Mouse (Mus musculus) cerebellum, adult 2 months (tissue): ENCODE results near the gene Bicc1. TPM values are rescaled to one million over a fixed set of nuclear protein-coding genes. Genes with fewer than 3 reads are reported as not detected.
A peak's percentile ranks its signal among the peaks of the same experiment; 100 is the strongest.

ENCODE experiments used
- DNase-seq, 2 experiments: peaks; one replicate each; pipeline ENCODE4 v3.0.0; 2021
- H3K27ac ChIP-seq: fragments of 200-500 bp; 2 replicates; pipeline ENCODE4 v1.5.1; 2012; ENCODE audit warnings: low read length, control low read depth, inconsistent platforms; ENCODE audit not compliant: insufficient read depth
- H3K27me3 ChIP-seq: fragments of 200-500 bp; 2 replicates; pipeline ENCODE4 v1.6.1; 2012; ENCODE audit warnings: inconsistent platforms, mild to moderate bottlenecking, low read length, moderate library complexity; ENCODE audit not compliant: control insufficient read depth, insufficient read depth
- H3K4me1 ChIP-seq: fragments of 200-500 bp; 2 replicates; pipeline ENCODE4 v1.6.1; 2011; ENCODE audit warnings: low read length; ENCODE audit not compliant: control insufficient read depth, insufficient read depth
- H3K4me3 ChIP-seq: fragments of 200-500 bp; replicated peaks from 2 replicates; pipeline ENCODE3; 2011; ENCODE audit warnings: mild to moderate bottlenecking, low read depth, low read length, control low read depth; ENCODE audit not compliant: insufficient read depth
- CTCF ChIP-seq: fragments of 200-500 bp; IDR thresholded peaks from 2 replicates; pipeline ENCODE4 v1.5.1; 2011; ENCODE audit warnings: low read depth, mild to moderate bottlenecking, control low read depth, low read length, moderate library complexity, borderline replicate concordance; ENCODE audit not compliant: insufficient read depth
- POLR2A ChIP-seq: fragments of 200-500 bp; IDR thresholded peaks from 2 replicates; pipeline ENCODE4 v1.6.1; 2011; ENCODE audit warnings: low read length, control low read depth, borderline replicate concordance; ENCODE audit not compliant: insufficient read depth
- WGBS: fragments of 180-500 bp; shearing (Covaris S2); methylation state at CpG from one replicate; pipeline ENCODE4 v1.1.7; 2018; 5-methylcytosine and 5-hydroxymethylcytosine counted together
- polyA plus RNA-seq: library from polyadenylated mRNA; depleted of rRNA; stranded (reverse); fragments of >200 nt; gene quantifications from 2 replicates; pipeline ENCODE4 v1.2.3, GENCODE M21; 2012

The Bicc1 gene
- polyA plus RNA-seq, 1 experiment: 2.6 TPM

- no peak overlapping the region for H3K27ac ChIP-seq
- no peak for TF ChIP-seq CTCF
- no peak for DNase-seq
- 49% methylated on average over 9 of the region's 9 CpGs for WGBS
- no peak overlapping the region for H3K4me3 ChIP-seq
- H3K27me3 ChIP-seq: no peaks in the 10 kb centered on the region
- no peaks in the 10 kb centered on the region for H3K4me1 ChIP-seq
These were observed 106.8 kb downstream of the Bicc1 start for GRCm38 (mm10) chr10:71052748-71053147.

- Histone ChIP-seq H3K4me3 (no peak overlapping the region), H3K27ac (no peak overlapping the region), H3K27me3 (no peaks in the 10 kb centered on the region), H3K4me1 (no peaks in the 10 kb centered on the region)
- WGBS: 36% methylated on average over 7 of the region's 7 CpGs
- TF ChIP-seq CTCF (no peak), POLR2A (no peak)
- DNase-seq: no peak
These were observed 107.3 kb downstream of the Bicc1 start for GRCm38 (mm10) chr10:71052208-71052607.

- Histone ChIP-seq H3K4me3 (no peak overlapping the region), H3K27me3 (no peaks in the 10 kb centered on the region), H3K4me1 (no peaks in the 10 kb centered on the region), H3K27ac (no peak overlapping the region)
- WGBS: 57% methylated on average over 10 of the region's 10 CpGs
- no peak for TF ChIP-seq POLR2A
- no peak for TF ChIP-seq CTCF
- DNase-seq: no peak
These were observed 108.7 kb downstream of the Bicc1 start for GRCm38 (mm10) chr10:71050722-71051333.

GRCm38 (mm10) chr10:71049294-71049693 is 110.2 kb downstream of the Bicc1 start:
- 79% methylated on average over 17 of the region's 17 CpGs for whole genome bisulfite sequencing
- TF ChIP-seq POLR2A (no peak), CTCF (no peak)

GRCm38 (mm10) chr10:71044410-71044809 is 115.1 kb downstream of the Bicc1 start:
- DNase-seq: no peak
- no peak overlapping the region for H3K27ac ChIP-seq
- no peaks in the 10 kb centered on the region for H3K27me3 ChIP-seq
- no peaks in the 10 kb centered on the region for H3K4me1 ChIP-seq
- 42% methylated on average over 1 of the region's 1 CpGs for WGBS
- no peak overlapping the region for H3K4me3 ChIP-seq
- TF ChIP-seq POLR2A (no peak), CTCF (no peak)

More at GRCm38 (mm10) chr10:71049294-71049693, 110.2 kb downstream of the Bicc1 start:
- H3K4me1 ChIP-seq: no peaks in the 10 kb centered on the region
- no peak overlapping the region for H3K4me3 ChIP-seq
- H3K27ac ChIP-seq: no peak overlapping the region
- DNase-seq: no peak
- H3K27me3 ChIP-seq: no peaks in the 10 kb centered on the region

GRCm38 (mm10) chr10:71041874-71042273 is 117.6 kb downstream of the Bicc1 start:
- DNase-seq: no peak
- TF ChIP-seq POLR2A (no peak), CTCF (no peak)
- H3K4me1 ChIP-seq: no peaks in the 10 kb centered on the region
- H3K4me3 ChIP-seq: no peak overlapping the region
- no peaks in the 10 kb centered on the region for H3K27me3 ChIP-seq
- no peak overlapping the region for H3K27ac ChIP-seq
- WGBS: 50% methylated on average over 4 of the region's 4 CpGs

- no peaks in the 10 kb centered on the region for H3K4me1 ChIP-seq
- DNase-seq: no peak
- no peaks in the 10 kb centered on the region for H3K27me3 ChIP-seq
- no peak overlapping the region for H3K4me3 ChIP-seq
- no peak overlapping the region for H3K27ac ChIP-seq
- 24% methylated on average over 7 of the region's 7 CpGs for WGBS
- TF ChIP-seq POLR2A (no peak), CTCF (no peak)
These were observed 123.0 kb downstream of the Bicc1 start for GRCm38 (mm10) chr10:71036484-71036883.

GRCm38 (mm10) chr10:71028996-71029395 is 130.5 kb downstream of the Bicc1 start:
- WGBS: 8% methylated on average over 4 of the region's 4 CpGs
- Histone ChIP-seq H3K27ac (no peak overlapping the region), H3K27me3 (no peaks in the 10 kb centered on the region), H3K4me1 (no peaks in the 10 kb centered on the region), H3K4me3 (no peak overlapping the region)
- TF ChIP-seq POLR2A (no peak), CTCF (no peak)
- DNase-seq: peak; percentile 15 to 31
